Mouse (Mus musculus) forebrain, embryonic 10.5 days (tissue): ENCODE measurements around the gene Prss43. TPM values are rescaled to one million over a fixed set of nuclear protein-coding genes. Genes with fewer than 3 reads are reported as not detected.
"Not testable (repeated sequence)": the region's sequence is repeated elsewhere in the genome, so short reads cannot be mapped to it uniquely, and the experiment has no call there.

Experiments
- DNase-seq: peaks from one replicate; pipeline ENCODE4 v3.0.0-alpha.2; 2017; ENCODE audit warnings: low spot score; ENCODE audit errors: extremely low spot score
- H3K27ac ChIP-seq: fragments of 300-500 bp; sonication (generic); 2 replicates; pipeline ENCODE4 v1.5.1; 2016; ENCODE audit warnings: mild to moderate bottlenecking
- H3K27me3 ChIP-seq: fragments of 300-500 bp; sonication (generic); 2 replicates; pipeline ENCODE4 v1.6.1; 2016; ENCODE audit warnings: mild to moderate bottlenecking; ENCODE audit not compliant: poor library complexity, severe bottlenecking
- H3K36me3 ChIP-seq: fragments of 300-500 bp; sonication (generic); replicated peaks from 2 replicates; pipeline ENCODE4 v1.6.1; 2016; ENCODE audit warnings: mild to moderate bottlenecking, moderate library complexity
- H3K4me1 ChIP-seq: fragments of 300-500 bp; sonication (generic); 2 replicates; pipeline ENCODE4 v1.6.1; 2016
- H3K4me3 ChIP-seq: fragments of 300-500 bp; sonication (generic); 2 replicates; pipeline ENCODE4 v1.5.1; 2016; ENCODE audit warnings: mild to moderate bottlenecking, moderate library complexity
- H3K9me3 ChIP-seq: fragments of 300-500 bp; sonication (generic); 2 replicates; pipeline ENCODE4 v1.6.1; 2016; ENCODE audit warnings: mild to moderate bottlenecking, moderate library complexity
- WGBS: fragments of 180-500 bp; shearing (Covaris S2); methylation state at CpG from one replicate; pipeline ENCODE4 v1.1.7; 2016; 5-methylcytosine and 5-hydroxymethylcytosine counted together
- polyA plus RNA-seq: library from polyadenylated mRNA; unstranded; fragments of >200 nt; fragmentation: Nextera tagmentation; extraction: Ambion mirVana; gene quantifications from 2 replicates; pipeline ENCODE4 v1.2.1, GENCODE M21; 2016

Gene Prss43
- polyA plus RNA-seq, 1 experiment from 2014 or later: not detected

GRCm38 (mm10) chr9:110810051-110810450 is 16.4 kb upstream of the Prss43 start:
- Histone ChIP-seq H3K27me3 (0 out of 2 replicates have a peak, but pooled peaks cover 5% of the 10 kb centered on the region), H3K36me3 (no peaks in the 10 kb centered on the region), H3K27ac (no peak overlapping the region), H3K4me3 (no peak overlapping the region), H3K4me1 (no peaks in the 10 kb centered on the region), H3K9me3 (no peaks in the 10 kb centered on the region)
- DNase-seq: no peak
- 88% methylated on average over 4 of the region's 4 CpGs for WGBS

- H3K9me3 ChIP-seq: no peaks in the 10 kb centered on the region
- no peaks in the 10 kb centered on the region for H3K4me1 ChIP-seq
- 0 out of 2 replicates have a peak, but pooled peaks cover 5% of the 10 kb centered on the region for H3K27me3 ChIP-seq
- H3K36me3 ChIP-seq: no peaks in the 10 kb centered on the region
- WGBS: 65% methylated on average over 18 of the region's 18 CpGs
- DNase-seq: no peak
- H3K27ac ChIP-seq: no peak within 1 kb of the TSS
- H3K4me3 ChIP-seq: no peak within 1 kb of the TSS
Observed at GRCm38 (mm10) chr9:110813789-110814188, 12.7 kb upstream of the Prss43 start, which contains the start of gene Prss44. Gene Prss44 (plus strand): TSS chr9:110813994.

GRCm38 (mm10) chr9:110820546-110820945 is 5.9 kb upstream of the Prss43 start:
- not testable (repeated sequence) for DNase-seq, H3K9me3 ChIP-seq, H3K27ac ChIP-seq, H3K27me3 ChIP-seq, H3K36me3 ChIP-seq, H3K4me3 ChIP-seq, H3K4me1 ChIP-seq

- Histone ChIP-seq H3K9me3 (no peaks in the 10 kb centered on the region), H3K36me3 (no peaks in the 10 kb centered on the region), H3K27me3 (no peaks in the 10 kb centered on the region), H3K4me3 (no peak overlapping the region), H3K4me1 (no peaks in the 10 kb centered on the region), H3K27ac (no peak overlapping the region)
- WGBS: 87% methylated on average over 7 of the region's 7 CpGs
- DNase-seq: no peak
Observed at GRCm38 (mm10) chr9:110821436-110821835, 5.1 kb upstream of the Prss43 start.

- H3K4me3 ChIP-seq: no peak overlapping the region
- WGBS: 84% methylated on average over 4 of the region's 4 CpGs
- DNase-seq: no peak
- H3K9me3 ChIP-seq: no peaks in the 10 kb centered on the region
- H3K27ac ChIP-seq: no peak overlapping the region
- no peaks in the 10 kb centered on the region for H3K27me3 ChIP-seq
- no peaks in the 10 kb centered on the region for H3K4me1 ChIP-seq
- no peaks in the 10 kb centered on the region for H3K36me3 ChIP-seq
Observed at GRCm38 (mm10) chr9:110825426-110825825, 1.1 kb upstream of the Prss43 start.

GRCm38 (mm10) chr9:110825832-110826231 is 658 bp upstream of the Prss43 start:
- Histone ChIP-seq H3K36me3 (no peaks in the 10 kb centered on the region), H3K9me3 (no peaks in the 10 kb centered on the region), H3K27ac (no peak overlapping the region), H3K4me1 (no peaks in the 10 kb centered on the region), H3K27me3 (no peaks in the 10 kb centered on the region), H3K4me3 (no peak overlapping the region)
- 80% methylated on average over 7 of the region's 7 CpGs for WGBS
- DNase-seq: no peak

- H3K36me3 ChIP-seq: no peaks in the 10 kb centered on the region
- H3K27ac ChIP-seq: no peak overlapping the region
- DNase-seq: no peak
Observed at GRCm38 (mm10) chr9:110833021-110833420, 6.5 kb downstream of the Prss43 start.

GRCm38 (mm10) chr9:110834411-110834810 is 7.9 kb downstream of the Prss43 start, which contains the start of gene Prss45:
Gene Prss45 (plus strand): TSS chr9:110834588.
- WGBS: 82% methylated on average over 19 of the region's 19 CpGs
- Histone ChIP-seq H3K27ac (no peak within 1 kb of the TSS), H3K4me1 (peaks cover 11% of the 10 kb centered on the region), H3K9me3 (no peaks in the 10 kb centered on the region), H3K36me3 (no peaks in the 10 kb centered on the region), H3K4me3 (no peak within 1 kb of the TSS), H3K27me3 (no peaks in the 10 kb centered on the region)
- DNase-seq: no peak

More at GRCm38 (mm10) chr9:110833021-110833420, 6.5 kb downstream of the Prss43 start:
- peaks cover 11% of the 10 kb centered on the region for H3K4me1 ChIP-seq
- no peak overlapping the region for H3K4me3 ChIP-seq
- 89% methylated on average over 5 of the region's 5 CpGs for WGBS
- H3K27me3 ChIP-seq: no peaks in the 10 kb centered on the region
- H3K9me3 ChIP-seq: no peaks in the 10 kb centered on the region

GRCm38 (mm10) chr9:110834961-110835360 is 8.5 kb downstream of the Prss43 start:
- no peak overlapping the region for H3K27ac ChIP-seq
- H3K27me3 ChIP-seq: no peaks in the 10 kb centered on the region
- DNase-seq: no peak
- peaks cover 11% of the 10 kb centered on the region for H3K4me1 ChIP-seq
- H3K9me3 ChIP-seq: no peaks in the 10 kb centered on the region
- no peak overlapping the region for H3K4me3 ChIP-seq
- H3K36me3 ChIP-seq: no peaks in the 10 kb centered on the region
- 36% methylated on average over 10 of the region's 10 CpGs for WGBS

- Histone ChIP-seq H3K4me3 (no peak overlapping the region), H3K9me3 (no peaks in the 10 kb centered on the region), H3K27ac (no peak overlapping the region), H3K27me3 (no peaks in the 10 kb centered on the region), H3K4me1 (peaks cover 11% of the 10 kb centered on the region), H3K36me3 (no peaks in the 10 kb centered on the region)
- 60% methylated on average over 2 of the region's 2 CpGs for WGBS
- DNase-seq: no peak
Observed at GRCm38 (mm10) chr9:110836112-110836511, 9.6 kb downstream of the Prss43 start.

- 86% methylated on average over 6 of the region's 6 CpGs for WGBS
- H3K9me3 ChIP-seq: no peaks in the 10 kb centered on the region
- DNase-seq: no peak
- H3K4me3 ChIP-seq: no peak overlapping the region
- no peaks in the 10 kb centered on the region for H3K36me3 ChIP-seq
- H3K27me3 ChIP-seq: no peaks in the 10 kb centered on the region
- peaks cover 5% of the 10 kb centered on the region; the same call in 1 of the 2 replicates for H3K4me1 ChIP-seq
- no peak overlapping the region for H3K27ac ChIP-seq
Observed at GRCm38 (mm10) chr9:110840905-110841304, 14.4 kb downstream of the Prss43 start.

- Histone ChIP-seq H3K36me3 (no peaks in the 10 kb centered on the region), H3K4me3 (no peak overlapping the region), H3K4me1 (no peaks in the 10 kb centered on the region; the same call in 1 of the 2 replicates), H3K27me3 (no peaks in the 10 kb centered on the region), H3K9me3 (no peaks in the 10 kb centered on the region), H3K27ac (no peak overlapping the region)
- 88% methylated on average over 2 of the region's 2 CpGs for WGBS
- DNase-seq: no peak
Observed at GRCm38 (mm10) chr9:110841438-110841837, 14.9 kb downstream of the Prss43 start.

GRCm38 (mm10) chr9:110844206-110844605 is 17.7 kb downstream of the Prss43 start, which contains the start of gene Prss46:
Gene Prss46 (plus strand): TSS chr9:110844506.
- no peaks in the 10 kb centered on the region for H3K36me3 ChIP-seq
- H3K4me1 ChIP-seq: no peaks in the 10 kb centered on the region
- H3K27ac ChIP-seq: no peak within 1 kb of the TSS
- WGBS: 84% methylated on average over 10 of the region's 10 CpGs
- no peak within 1 kb of the TSS for H3K4me3 ChIP-seq
- DNase-seq: no peak
- H3K27me3 ChIP-seq: no peaks in the 10 kb centered on the region
- H3K9me3 ChIP-seq: no peaks in the 10 kb centered on the region

GRCm38 (mm10) chr9:110849162-110849561 is 22.7 kb downstream of the Prss43 start:
- Histone ChIP-seq H3K27me3 (no peaks in the 10 kb centered on the region), H3K27ac (no peak overlapping the region), H3K36me3 (no peaks in the 10 kb centered on the region), H3K9me3 (no peaks in the 10 kb centered on the region), H3K4me3 (no peak overlapping the region), H3K4me1 (no peaks in the 10 kb centered on the region)
- DNase-seq: no peak
- WGBS: 86% methylated on average over 7 of the region's 7 CpGs
